In the genomic region with DNA sequence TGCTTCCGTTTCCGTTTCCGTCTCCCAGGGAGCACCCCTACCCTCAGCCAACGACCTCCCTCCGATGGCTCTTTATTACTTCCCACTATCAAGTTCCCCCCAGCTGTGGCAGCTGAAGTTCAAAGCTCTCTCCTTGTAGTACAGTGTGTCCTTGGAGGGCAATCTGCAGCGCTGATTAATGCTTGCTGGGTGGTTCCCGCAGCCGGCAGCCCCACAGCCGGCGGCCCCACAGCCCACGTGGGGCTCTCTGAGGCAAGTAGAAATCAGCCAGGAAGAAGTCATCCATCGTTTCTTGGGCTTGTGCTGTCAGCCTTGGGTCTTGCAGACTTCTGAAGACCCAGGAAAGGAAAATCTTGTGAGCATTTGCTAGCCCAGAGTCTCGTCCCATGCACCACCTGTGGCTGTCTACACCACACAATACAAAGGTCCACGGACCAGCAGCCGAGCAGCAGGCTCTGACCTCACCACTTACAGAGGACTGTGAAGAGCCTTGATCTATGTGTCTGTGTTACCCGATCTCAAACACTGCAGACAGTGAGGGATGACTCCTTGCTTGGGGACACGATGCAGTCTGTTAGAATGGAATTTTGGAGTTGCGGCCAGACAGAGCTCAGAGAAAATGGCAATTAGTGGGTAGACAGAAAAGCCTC, we compare ENCODE assay signal across 8 mouse cellular contexts.
DNase-seq lines count a peak whose midpoint lies in the region; ATAC-seq and TF ChIP-seq lines count a peak whose summit lies in the region.

No protein-coding gene starts in this region.

- no peak overlapping the region for H3K9ac ChIP-seq in heart, postnatal 0 days (replicated peaks; ENCODE audit: low read depth, low read length)

- no peaks in the 10 kb centered on the region for H3K9me3 ChIP-seq in heart, postnatal 0 days (replicated peaks; ENCODE audit: control insufficient read depth, low read length)

- H3K4me2 ChIP-seq in heart, postnatal 0 days (ENCODE audit: low read depth, low read length): peak overlapping the region; percentile 14

- DNase-seq in NIH3T3 (ENCODE audit: low read depth): peak; percentile 74
- DNase-seq in embryo, embryonic 10.5 days (ENCODE audit: low spot score): peak; percentile 62
- peak; percentile 55 for DNase-seq in heart, postnatal 0 days (ENCODE audit: low spot score)
- peak; percentile 70 for DNase-seq in kidney, postnatal 14 days
- DNase-seq in thymus, postnatal 36 days: peak; percentile 29 to 32
- no peak for DNase-seq in left cerebral cortex, adult 9 months (ENCODE audit: low spot score in 2 of 2)
- no peak for DNase-seq in urinary bladder, postnatal 25 days (ENCODE audit: low spot score)

- H3K4me3 ChIP-seq in heart, postnatal 0 days (ENCODE audit: low read depth, low read length): no peak overlapping the region

- TF ChIP-seq CTCF in heart, postnatal 0 days (IDR thresholded peaks at IDR 0.05; ENCODE audit: low read depth): no peak

- TF ChIP-seq EP300 in heart, postnatal 0 days (IDR thresholded peaks at IDR 0.05; ENCODE audit: low read depth): no peak

- whole genome bisulfite sequencing in heart, postnatal 0 days: 18% methylated on average over 18 of the region's 18 CpGs

- peaks cover 19% of the 10 kb centered on the region for H3K4me1 ChIP-seq in heart, postnatal 0 days (ENCODE audit: control insufficient read depth, insufficient read depth)

- no peaks in the 10 kb centered on the region for H3K27me3 ChIP-seq in heart, postnatal 0 days (ENCODE audit: control insufficient read depth, insufficient read depth, low read length)

- H3K36me3 ChIP-seq in heart, postnatal 0 days (replicated peaks; ENCODE audit: control insufficient read depth, insufficient read depth, low read length): no peaks in the 10 kb centered on the region

- H3K27ac ChIP-seq in heart, postnatal 0 days (ENCODE audit: low read depth): peak overlapping the region; percentile 54

- ATAC-seq in heart, postnatal 0 days (ENCODE audit: insufficient read depth, low read depth): peak; percentile 50; the same call in 1 of the 2 replicates
- peak; percentile 69 for ATAC-seq in megakaryocyte-erythroid progenitor cell, adult 5-6 weeks (replicated peaks; ENCODE audit: low FRiP score, low TSS enrichment, poor library complexity, severe bottlenecking)

Comparison
In these comparisons a context has a peak if more than half of its experiments do, and no peak if none do; other contexts are left out.
1. DNase-seq: peak in NIH3T3 (single experiment), embryo, embryonic 10.5 days (single experiment), heart, postnatal 0 days (single experiment), kidney, postnatal 14 days (single experiment) and thymus, postnatal 36 days (2 of 2); none in left cerebral cortex, adult 9 months (0 of 2) and urinary bladder, postnatal 25 days (single experiment).